Mouse (Mus musculus) cerebellum, adult 8-10 months (tissue): ENCODE measurements around the gene Lrif1.
"Not testable (repeated sequence)": the region's sequence is repeated elsewhere in the genome, so short reads cannot be mapped to it uniquely, and the experiment has no call there.

Source experiments
- DNase-seq: peaks from one replicate; pipeline ENCODE4 v3.0.0; 2022

Lrif1 gene

GRCm38 (mm10) chr3:106684830-106685229, at the start of gene Lrif1:
Lrif1 (plus strand) TSS chr3:106684987.
- peak; percentile 74 for DNase-seq

GRCm38 (mm10) chr3:106672811-106673210, 12.0 kb upstream of the Lrif1 start:
- not testable (repeated sequence) for DNase-seq

- DNase-seq: no peak
Observed at GRCm38 (mm10) chr3:106685381-106685780, 594 bp downstream of the Lrif1 start.

- DNase-seq: peak; percentile 93
Observed at GRCm38 (mm10) chr3:106721397-106722027, 36.7 kb downstream of the Lrif1 start.

GRCm38 (mm10) chr3:106722028-106722945, 37.5 kb downstream of the Lrif1 start:
- DNase-seq: peak; percentile 83

GRCm38 (mm10) chr3:106755898-106756297, 71.1 kb downstream of the Lrif1 start:
- DNase-seq: no peak

GRCm38 (mm10) chr3:106771834-106772233, 87.0 kb downstream of the Lrif1 start:
- no peak for DNase-seq

GRCm38 (mm10) chr3:106785130-106785529, 100.3 kb downstream of the Lrif1 start:
- DNase-seq: no peak
